Mouse (Mus musculus): ENCODE results near the gene Ssx2ip.

DNA sequence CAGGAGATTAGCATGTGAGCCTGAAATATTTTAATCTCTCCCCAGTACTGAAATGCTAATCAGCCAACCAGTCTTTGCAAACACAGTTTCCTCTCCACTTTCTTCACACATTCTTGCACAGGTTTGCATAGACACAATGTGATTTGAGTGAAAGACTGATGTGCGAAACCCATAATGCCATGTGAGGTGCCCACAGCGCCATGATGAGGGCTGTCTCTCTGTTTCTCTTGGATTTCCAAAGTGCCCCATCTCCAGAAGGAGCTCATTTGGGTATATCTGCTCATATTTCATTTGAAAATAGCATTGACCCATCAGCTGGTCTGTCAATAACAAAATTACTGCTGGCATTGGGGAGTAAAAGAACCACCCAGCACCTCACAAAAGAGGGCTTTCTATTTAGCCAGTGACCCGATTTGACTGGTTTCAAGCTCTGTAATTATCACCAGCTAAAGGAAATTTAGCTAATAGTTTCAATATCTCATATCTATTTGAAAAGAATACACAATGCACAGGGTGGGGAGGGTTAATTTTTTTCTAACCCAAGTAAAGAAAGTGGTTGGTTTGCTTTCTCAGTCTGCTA is 29.8 kb upstream of the Ssx2ip start:
- TF ChIP-seq POLR2A (IDR thresholded peaks at IDR 0.05; ENCODE audit: insufficient read depth, low read depth, low read length) (no peak), CTCF (IDR thresholded peaks at IDR 0.05; ENCODE audit: insufficient read depth, low read depth, low read length) (no peak)
